Mouse (Mus musculus) limb, embryonic 10.5 days (tissue): Measurements from ENCODE around the gene Vps53. TPM values are rescaled to one million over a fixed set of nuclear protein-coding genes. Genes with fewer than 3 reads are reported as not detected.

ENCODE experiments used
- DNase-seq: peaks from one replicate; pipeline ENCODE4 v3.0.0-alpha.2; 2017; ENCODE audit warnings: low spot score
- H3K27ac ChIP-seq: fragments of 300-500 bp; sonication (generic); 2 replicates; pipeline ENCODE4 v1.5.1; 2016; ENCODE audit warnings: mild to moderate bottlenecking
- H3K27me3 ChIP-seq: fragments of 300-500 bp; sonication (generic); 2 replicates; pipeline ENCODE4 v1.6.1; 2016; ENCODE audit warnings: low read depth, mild to moderate bottlenecking; ENCODE audit not compliant: poor library complexity, severe bottlenecking
- H3K36me3 ChIP-seq: fragments of 300-500 bp; sonication (generic); 2 replicates; pipeline ENCODE4 v1.6.1; 2016; ENCODE audit warnings: mild to moderate bottlenecking, moderate library complexity
- H3K4me1 ChIP-seq: fragments of 300-500 bp; sonication (generic); 2 replicates; pipeline ENCODE4 v1.6.1; 2016
- H3K4me3 ChIP-seq: fragments of 300-500 bp; sonication (generic); 2 replicates; pipeline ENCODE4 v1.5.1; 2016; ENCODE audit warnings: mild to moderate bottlenecking, moderate library complexity
- H3K9me3 ChIP-seq: fragments of 300-500 bp; sonication (generic); replicated peaks from 2 replicates; pipeline ENCODE4 v1.6.1; 2016; ENCODE audit warnings: mild to moderate bottlenecking
- whole genome bisulfite sequencing: fragments of 180-500 bp; shearing (Covaris S2); methylation state at CpG from one replicate; pipeline ENCODE4 v1.1.7; 2016; 5-methylcytosine and 5-hydroxymethylcytosine counted together
- polyA plus RNA-seq: library from polyadenylated mRNA; unstranded; fragments of >200 nt; fragmentation: Nextera tagmentation; extraction: Ambion mirVana; gene quantifications from 2 replicates; pipeline ENCODE4 v1.2.1, GENCODE M21; 2016

The Vps53 gene
- polyA plus RNA-seq, 1 experiment from 2014 or later = 36.2 TPM

GRCm38 (mm10) chr11:76196977-76197469 is 17.6 kb upstream of the Vps53 start:
- WGBS = 56% methylated on average over 8 of the region's 8 CpGs
- Histone ChIP-seq H3K9me3 (no peaks in the 10 kb centered on the region), H3K4me3 (no peak overlapping the region), H3K4me1 (peaks cover 15% of the 10 kb centered on the region), H3K27me3 (0 out of 2 replicates have a peak, but pooled peaks cover 7% of the 10 kb centered on the region), H3K36me3 (no peaks in the 10 kb centered on the region), H3K27ac (no peak overlapping the region)
- no peak for DNase-seq

DNA sequence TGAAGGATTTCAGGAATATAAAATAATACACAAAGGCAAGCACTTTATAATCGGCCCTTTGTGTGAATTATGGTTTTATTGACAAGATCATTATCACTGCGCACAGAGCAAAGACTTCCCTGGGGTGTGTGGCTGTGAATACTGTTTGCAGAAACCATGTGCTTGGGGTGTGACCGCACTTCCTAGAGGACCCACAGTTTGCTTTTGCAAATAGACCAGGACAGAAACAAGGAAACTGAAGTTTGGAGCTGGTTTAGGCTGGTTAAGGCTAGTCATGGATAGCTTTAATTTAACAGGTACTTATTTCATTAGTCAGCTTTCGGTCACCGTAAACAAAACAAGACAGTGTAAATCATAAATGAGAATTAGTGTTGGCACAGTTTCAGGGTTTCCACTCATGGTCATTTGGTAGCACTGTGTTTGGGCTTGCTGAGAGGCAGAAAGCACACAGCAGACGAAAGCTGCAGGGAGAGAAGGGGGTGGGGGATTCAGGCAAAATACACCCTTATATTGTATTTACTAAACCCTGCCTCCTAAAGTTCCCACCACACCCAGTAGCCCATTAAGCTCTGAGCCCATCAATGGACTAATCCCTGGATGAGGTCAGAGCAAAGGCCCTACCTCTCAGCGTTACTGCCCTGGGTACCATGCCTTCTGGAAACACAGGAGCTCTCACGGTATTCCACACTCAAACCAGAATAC is 17.0 kb upstream of the Vps53 start:
- peaks cover 9% of the 10 kb centered on the region for H3K4me1 ChIP-seq
- no peaks in the 10 kb centered on the region for H3K36me3 ChIP-seq
- no peaks in the 10 kb centered on the region for H3K9me3 ChIP-seq
- no peak overlapping the region for H3K27ac ChIP-seq
- no peak overlapping the region for H3K4me3 ChIP-seq
- DNase-seq = no peak
- WGBS = 71% methylated on average over 8 of the region's 8 CpGs
- 0 out of 2 replicates have a peak, but pooled peaks cover 7% of the 10 kb centered on the region for H3K27me3 ChIP-seq

- Histone ChIP-seq H3K9me3 (no peaks in the 10 kb centered on the region), H3K27ac (no peak overlapping the region), H3K36me3 (no peaks in the 10 kb centered on the region), H3K4me3 (no peak overlapping the region), H3K4me1 (no peaks in the 10 kb centered on the region), H3K27me3 (no peaks in the 10 kb centered on the region)
- WGBS = 88% methylated on average over 6 of the region's 6 CpGs
- DNase-seq = no peak
Observed at GRCm38 (mm10) chr11:76186908-76187307, 7.5 kb upstream of the Vps53 start.

- no peak overlapping the region for H3K27ac ChIP-seq
- no peak for DNase-seq
- no peaks in the 10 kb centered on the region for H3K36me3 ChIP-seq
- H3K4me1 ChIP-seq = peaks cover 7% of the 10 kb centered on the region
- WGBS = 92% methylated on average over 4 of the region's 4 CpGs
- H3K9me3 ChIP-seq = no peaks in the 10 kb centered on the region
- no peak overlapping the region for H3K4me3 ChIP-seq
- H3K27me3 ChIP-seq = no peaks in the 10 kb centered on the region
Observed at GRCm38 (mm10) chr11:76183745-76184144, 4.3 kb upstream of the Vps53 start.

- peaks cover 12% of the 10 kb centered on the region for H3K4me1 ChIP-seq
- H3K9me3 ChIP-seq = no peaks in the 10 kb centered on the region
- no peak overlapping the region for H3K27ac ChIP-seq
- H3K4me3 ChIP-seq = peak overlapping the region; percentile 87
- H3K36me3 ChIP-seq = no peaks in the 10 kb centered on the region
- DNase-seq = no peak
- H3K27me3 ChIP-seq = no peaks in the 10 kb centered on the region
- WGBS = 23% methylated on average over 7 of the region's 7 CpGs
Observed at GRCm38 (mm10) chr11:76180146-76180540, 696 bp upstream of the Vps53 start.

- H3K27ac ChIP-seq = peak overlapping the region; percentile 73
- peak; percentile 35 for DNase-seq
- H3K4me3 ChIP-seq = peak overlapping the region; percentile 87
- H3K4me1 ChIP-seq = peaks cover 12% of the 10 kb centered on the region
- peaks cover 2% of the 10 kb centered on the region for H3K36me3 ChIP-seq
- 2% methylated on average over 28 of the region's 28 CpGs for WGBS
- H3K27me3 ChIP-seq = no peaks in the 10 kb centered on the region
- H3K9me3 ChIP-seq = no peaks in the 10 kb centered on the region
Observed at GRCm38 (mm10) chr11:76178726-76179494, 537 bp downstream of the Vps53 start.

DNA sequence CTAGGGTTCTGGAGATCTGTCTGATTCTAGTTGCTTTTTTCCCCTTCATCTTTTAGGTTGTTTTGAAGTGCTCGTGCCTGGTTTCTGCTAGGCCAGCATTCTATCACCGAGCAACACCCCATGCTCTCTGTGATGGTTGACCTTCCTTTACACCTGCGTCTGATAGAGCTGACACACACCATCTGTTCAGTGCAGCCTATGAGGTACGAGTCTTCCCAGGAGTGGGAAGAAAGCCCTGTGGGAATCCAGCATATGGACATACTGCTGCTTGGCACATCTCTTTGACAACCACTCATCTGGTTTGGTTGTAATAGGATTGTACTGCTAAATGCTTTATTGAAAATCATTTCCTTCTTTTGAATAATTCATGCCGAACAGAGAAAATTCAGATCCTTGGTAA is 9.2 kb downstream of the Vps53 start:
- Histone ChIP-seq H3K4me1 (no peaks in the 10 kb centered on the region), H3K27me3 (no peaks in the 10 kb centered on the region), H3K36me3 (peaks cover 27% of the 10 kb centered on the region), H3K4me3 (no peak overlapping the region), H3K27ac (no peak overlapping the region), H3K9me3 (no peaks in the 10 kb centered on the region)
- WGBS = 78% methylated on average over 5 of the region's 5 CpGs
- DNase-seq = no peak

- no peaks in the 10 kb centered on the region for H3K27me3 ChIP-seq
- H3K36me3 ChIP-seq = peaks cover 25% of the 10 kb centered on the region
- H3K4me1 ChIP-seq = no peaks in the 10 kb centered on the region
- H3K27ac ChIP-seq = no peak overlapping the region
- H3K4me3 ChIP-seq = no peak overlapping the region
- H3K9me3 ChIP-seq = no peaks in the 10 kb centered on the region
- 88% methylated on average over 3 of the region's 3 CpGs for WGBS
- DNase-seq = no peak
Observed at GRCm38 (mm10) chr11:76168976-76169375, 10.5 kb downstream of the Vps53 start.

DNA sequence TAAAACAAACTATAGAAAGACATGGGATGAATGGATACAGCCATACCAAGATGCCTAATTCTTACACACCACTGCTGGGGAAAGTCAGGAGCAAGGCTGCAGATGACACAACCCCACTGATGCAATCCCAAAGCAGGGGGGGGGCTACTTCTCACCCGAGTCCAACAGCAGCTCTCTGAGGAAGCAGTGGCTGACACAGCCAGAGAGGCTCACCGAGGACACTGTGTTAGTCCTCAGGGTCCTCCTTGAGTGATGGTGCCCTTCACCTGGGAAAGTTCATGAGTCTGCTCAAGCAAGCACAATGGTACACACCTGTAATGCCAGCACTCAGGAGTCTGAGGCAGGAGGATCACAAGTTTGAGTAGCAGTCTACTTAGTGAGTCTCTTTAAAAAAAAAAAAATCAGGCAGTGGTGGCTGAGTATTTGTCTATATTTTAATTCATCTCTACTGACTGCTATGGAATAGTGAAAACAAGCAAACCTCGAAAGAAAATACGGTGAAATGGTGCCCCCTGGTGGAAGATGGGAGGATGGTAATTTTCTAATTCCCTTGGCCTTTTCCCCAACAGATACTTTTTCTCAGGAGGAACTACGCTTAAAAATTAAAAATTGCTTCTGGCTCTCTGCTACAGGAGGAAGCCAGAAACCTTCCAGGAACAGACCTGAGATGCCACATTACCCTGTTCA is 12.2 kb downstream of the Vps53 start:
- H3K36me3 ChIP-seq = peaks cover 23% of the 10 kb centered on the region
- peak; percentile 76 for DNase-seq

DNA sequence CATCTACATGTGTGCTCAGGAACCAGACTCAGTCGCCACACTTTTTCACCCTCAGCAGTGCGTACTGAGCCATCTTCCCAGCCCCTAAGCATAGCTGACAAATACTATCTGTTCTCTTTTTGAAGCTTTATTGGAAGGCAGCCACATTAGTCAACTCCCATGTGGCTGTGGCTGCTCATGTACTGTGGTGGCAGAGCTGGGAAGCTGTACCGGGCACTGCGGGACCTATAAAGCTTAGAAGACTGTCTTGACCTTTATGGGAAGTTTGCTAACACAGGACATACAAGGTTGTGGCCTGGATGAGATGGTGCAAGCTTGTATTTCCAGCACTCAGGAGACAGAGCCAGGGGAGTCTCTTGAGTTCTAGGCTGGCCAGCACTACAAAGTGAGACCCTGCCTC is 12.8 kb downstream of the Vps53 start:
- H3K27ac ChIP-seq = no peak overlapping the region
- 95% methylated on average over 4 of the region's 4 CpGs for WGBS
- H3K9me3 ChIP-seq = no peaks in the 10 kb centered on the region
- H3K4me3 ChIP-seq = no peak overlapping the region
- no peaks in the 10 kb centered on the region for H3K27me3 ChIP-seq
- H3K4me1 ChIP-seq = no peaks in the 10 kb centered on the region
- no peak for DNase-seq
- peaks cover 21% of the 10 kb centered on the region for H3K36me3 ChIP-seq

More for the DNA sequence above, 12.2 kb downstream of the Vps53 start:
- 38% methylated on average over 5 of the region's 5 CpGs for WGBS
- no peak overlapping the region for H3K27ac ChIP-seq
- no peaks in the 10 kb centered on the region for H3K27me3 ChIP-seq
- no peaks in the 10 kb centered on the region for H3K9me3 ChIP-seq
- H3K4me1 ChIP-seq = no peaks in the 10 kb centered on the region
- H3K4me3 ChIP-seq = no peak overlapping the region

GRCm38 (mm10) chr11:76160251-76160650 is 19.2 kb downstream of the Vps53 start:
- no peak for DNase-seq
- Histone ChIP-seq H3K27me3 (no peaks in the 10 kb centered on the region), H3K36me3 (peaks cover 44% of the 10 kb centered on the region), H3K27ac (peak overlapping the region; percentile 56; the same call in 1 of the 2 replicates), H3K9me3 (no peaks in the 10 kb centered on the region), H3K4me1 (peaks cover 9% of the 10 kb centered on the region), H3K4me3 (no peak overlapping the region)
- WGBS = 56% methylated on average over 6 of the region's 6 CpGs

GRCm38 (mm10) chr11:76158375-76158774 is 21.1 kb downstream of the Vps53 start:
- Histone ChIP-seq H3K27me3 (no peaks in the 10 kb centered on the region), H3K27ac (no peak overlapping the region), H3K36me3 (peaks cover 55% of the 10 kb centered on the region), H3K4me1 (peaks cover 9% of the 10 kb centered on the region), H3K4me3 (no peak overlapping the region), H3K9me3 (no peaks in the 10 kb centered on the region)
- DNase-seq = no peak
- WGBS = 94% methylated on average over 2 of the region's 2 CpGs

DNA sequence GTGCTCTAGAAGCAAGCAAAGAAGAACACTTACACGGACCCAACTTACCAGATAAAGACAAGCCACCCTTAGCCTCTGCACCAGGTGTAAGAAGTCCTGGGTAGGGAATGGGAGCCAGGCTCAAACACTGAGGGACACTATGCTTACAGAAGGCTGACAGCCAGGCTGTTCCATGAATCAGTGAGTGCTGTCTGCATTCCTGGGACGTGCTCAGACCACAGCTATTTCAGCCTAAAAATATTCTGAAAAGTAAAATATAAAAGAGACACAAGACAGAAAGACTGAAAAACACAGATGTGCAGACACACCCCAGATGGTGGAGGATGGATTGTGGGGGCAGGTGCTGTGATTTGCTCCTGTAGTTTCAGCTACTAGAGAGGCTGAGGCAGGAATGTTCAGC is 24.6 kb downstream of the Vps53 start:
- no peaks in the 10 kb centered on the region for H3K27me3 ChIP-seq
- peaks cover 4% of the 10 kb centered on the region for H3K4me1 ChIP-seq
- no peak overlapping the region for H3K4me3 ChIP-seq
- 94% methylated on average over 2 of the region's 2 CpGs for WGBS
- DNase-seq = no peak
- no peaks in the 10 kb centered on the region for H3K9me3 ChIP-seq
- H3K36me3 ChIP-seq = peaks cover 33% of the 10 kb centered on the region
- no peak overlapping the region for H3K27ac ChIP-seq
